Mouse (Mus musculus): Measurements from ENCODE around the gene Brip1. TPM values are rescaled to one million over a fixed set of nuclear protein-coding genes. Genes with fewer than 3 reads are reported as not detected.

Gene Brip1
- polyA plus RNA-seq (2014; fragmentation: Illumina TruSeq; extraction: RNeasy Lipid Tissue Mini Kit (QIAGEN cat#74804); ENCODE audit: low read depth, low replicate concordance), result 6.0 TPM

GRCm38 (mm10) chr11:86201037-86201786 lies at the start of gene Brip1:
Gene Brip1 (minus strand): TSS chr11:86201193.

Other genes starting within 250 kb of the Brip1 start
- gene Ints2, start 56.4 kb upstream of the Brip1 start, polyA plus RNA-seq (2014; fragmentation: Illumina TruSeq; extraction: RNeasy Lipid Tissue Mini Kit (QIAGEN cat#74804); ENCODE audit: low read depth, low replicate concordance), result 26.8 TPM
- 64.5 TPM for gene Med13, start 156.4 kb upstream of the Brip1 start, polyA plus RNA-seq (2014; fragmentation: Illumina TruSeq; extraction: RNeasy Lipid Tissue Mini Kit (QIAGEN cat#74804); ENCODE audit: low read depth, low replicate concordance)